Mouse (Mus musculus) bone marrow macrophage, adult 2 months (primary cell): Measurements from ENCODE around the gene Tecpr1. TPM values are rescaled to one million over a fixed set of nuclear protein-coding genes. Genes with fewer than 3 reads are reported as not detected.
A peak's percentile ranks its signal among the peaks of the same experiment; 100 is the strongest.

Experiments used
- H3K27ac ChIP-seq: 2 replicates; pipeline ENCODE4 v1.5.1; 2012; ENCODE audit warnings: low read depth, low read length; ENCODE audit not compliant: insufficient read depth
- H3K4me1 ChIP-seq: 2 replicates; pipeline ENCODE4 v1.6.1; 2012; ENCODE audit warnings: low read length; ENCODE audit not compliant: control insufficient read depth, insufficient read depth
- H3K4me3 ChIP-seq: 2 replicates; pipeline ENCODE4 v1.5.1; 2012; ENCODE audit warnings: mild to moderate bottlenecking, low read length, moderate library complexity; ENCODE audit not compliant: insufficient read depth
- CTCF ChIP-seq: IDR thresholded peaks from 2 replicates; pipeline ENCODE4 v1.5.1; 2012; ENCODE audit warnings: low read depth, mild to moderate bottlenecking, low read length, moderate library complexity
- POLR2A ChIP-seq: IDR thresholded peaks from 2 replicates; pipeline ENCODE4 v1.6.1; 2012; ENCODE audit warnings: mild to moderate bottlenecking, low read depth, low read length, borderline replicate concordance
- polyA plus RNA-seq: library from polyadenylated mRNA; stranded (reverse); fragments of >200 nt; gene quantifications from 2 replicates; pipeline ENCODE4 v1.2.4, GENCODE M21; 2012; ENCODE audit not compliant: missing spikeins, insufficient read depth, insufficient read length

Gene Tecpr1
- polyA plus RNA-seq, 1 experiment = 50.7 TPM

DNA sequence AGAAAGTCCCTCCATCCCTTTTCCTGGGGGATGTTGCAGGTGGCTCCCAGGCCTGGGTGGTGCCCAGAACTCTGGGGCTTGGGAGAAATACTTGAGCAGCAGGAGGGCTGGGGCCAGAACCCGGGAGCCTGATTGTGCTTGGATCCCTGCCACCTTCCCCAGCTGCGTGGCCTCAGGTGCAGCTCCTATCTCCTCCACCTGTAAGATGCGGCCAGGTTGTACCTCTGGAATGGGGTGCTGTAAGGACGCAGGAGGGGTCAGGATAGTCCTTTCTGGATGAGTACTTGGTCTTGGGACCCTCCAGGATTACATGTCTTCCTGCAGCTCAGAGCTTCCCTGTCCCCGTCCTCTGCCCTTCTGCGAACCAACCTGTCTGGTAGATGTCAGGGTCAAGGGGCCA lies 35.8 kb upstream of the Tecpr1 start:
- no peak for TF ChIP-seq CTCF
- no peak for TF ChIP-seq POLR2A
- Histone ChIP-seq H3K27ac (no peak overlapping the region), H3K4me3 (peak overlapping the region; percentile 72), H3K4me1 (peaks cover 23% of the 10 kb centered on the region)

DNA sequence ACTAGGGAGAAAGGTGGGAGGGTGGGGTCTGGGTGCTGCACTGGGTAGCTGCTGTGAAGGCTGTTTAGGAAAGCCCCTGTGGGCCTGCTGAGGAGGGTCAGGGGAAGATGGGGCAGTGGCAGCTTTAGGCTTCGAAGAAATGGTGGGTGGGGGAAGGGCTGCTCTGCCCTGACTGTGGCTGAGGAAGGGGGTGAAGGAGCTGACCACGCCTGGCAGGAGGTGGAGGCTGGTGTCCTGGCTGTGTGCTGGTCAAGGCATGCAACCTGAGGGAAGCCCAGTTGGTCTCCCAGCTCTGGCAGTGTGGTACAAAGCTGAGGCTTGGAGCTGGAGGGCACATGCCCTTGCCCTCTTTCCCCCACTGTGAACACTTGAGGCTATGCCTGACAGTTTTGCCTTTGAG lies 35.3 kb upstream of the Tecpr1 start:
- TF ChIP-seq CTCF (no peak), POLR2A (no peak)
- Histone ChIP-seq H3K27ac (no peak overlapping the region), H3K4me1 (peaks cover 28% of the 10 kb centered on the region), H3K4me3 (peak overlapping the region; percentile 72)

DNA sequence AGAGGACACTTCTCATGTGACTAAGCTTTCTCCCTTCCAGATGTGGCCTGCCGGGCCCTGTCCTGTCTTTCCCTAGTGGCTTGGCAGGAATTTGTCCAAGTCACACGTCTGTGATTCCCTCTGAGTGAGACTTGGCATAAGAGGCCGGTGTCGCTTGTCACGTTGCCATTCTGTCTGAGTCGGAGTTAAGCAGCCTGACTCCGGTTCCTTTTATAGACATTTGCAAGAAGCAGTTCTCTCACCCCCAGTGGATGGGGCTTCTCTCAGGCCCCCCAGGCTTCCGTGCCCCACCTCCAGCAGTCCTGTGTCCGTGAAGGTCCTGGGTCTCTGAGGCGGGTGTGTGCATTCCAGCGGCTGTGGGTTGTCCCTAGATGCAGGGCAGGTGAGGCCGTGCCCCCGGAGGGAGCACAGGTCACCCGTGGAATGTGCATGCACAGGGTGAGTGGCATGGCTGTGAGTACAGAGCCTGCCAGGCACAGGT lies 34.8 kb upstream of the Tecpr1 start:
- Histone ChIP-seq H3K4me3 (peak overlapping the region; percentile 72), H3K4me1 (peaks cover 33% of the 10 kb centered on the region), H3K27ac (no peak overlapping the region; the same call in 1 of the 2 replicates)

DNA sequence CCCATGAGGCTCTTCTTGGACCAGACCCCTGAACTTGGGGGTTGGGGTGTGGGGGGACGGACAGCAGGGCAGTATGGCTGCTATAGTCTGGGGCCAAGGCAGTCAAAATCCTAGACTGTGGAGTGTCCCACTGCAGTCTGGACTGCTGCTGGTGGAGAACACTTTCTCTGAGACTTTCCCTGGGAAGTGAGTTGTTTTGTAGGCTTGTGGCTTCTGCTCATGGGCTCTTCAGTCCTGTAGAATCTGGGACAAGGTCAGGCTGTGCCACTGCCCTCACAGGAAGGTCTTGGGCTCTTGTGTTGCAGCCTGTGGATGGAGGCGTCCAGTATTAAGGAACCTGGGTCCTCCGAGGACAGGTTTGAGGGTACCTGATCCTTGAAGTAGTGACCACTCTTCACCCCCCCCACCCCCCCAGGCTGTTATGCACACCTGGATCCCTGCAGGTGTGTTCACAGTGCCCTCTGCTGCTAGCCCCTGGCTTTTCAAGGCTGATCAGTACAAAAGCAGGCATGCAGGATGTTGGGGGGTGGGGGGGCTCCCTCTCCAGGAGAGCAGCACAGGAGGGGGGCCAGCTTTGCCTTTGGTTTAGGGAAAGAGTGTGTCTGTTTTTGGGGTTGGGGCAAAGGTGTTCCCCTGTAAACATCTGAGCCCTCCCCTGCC lies 34.2 kb upstream of the Tecpr1 start:
- H3K27ac ChIP-seq = peak overlapping the region; percentile 94
- TF ChIP-seq CTCF (0 out of 2 replicates have a peak, but pooled peaks have one; percentile 4), POLR2A (no peak)
- H3K4me1 ChIP-seq = peaks cover 39% of the 10 kb centered on the region
- H3K4me3 ChIP-seq = peak overlapping the region; percentile 72

More for the DNA sequence above, 34.8 kb upstream of the Tecpr1 start:
- TF ChIP-seq POLR2A (no peak), CTCF (no peak)

DNA sequence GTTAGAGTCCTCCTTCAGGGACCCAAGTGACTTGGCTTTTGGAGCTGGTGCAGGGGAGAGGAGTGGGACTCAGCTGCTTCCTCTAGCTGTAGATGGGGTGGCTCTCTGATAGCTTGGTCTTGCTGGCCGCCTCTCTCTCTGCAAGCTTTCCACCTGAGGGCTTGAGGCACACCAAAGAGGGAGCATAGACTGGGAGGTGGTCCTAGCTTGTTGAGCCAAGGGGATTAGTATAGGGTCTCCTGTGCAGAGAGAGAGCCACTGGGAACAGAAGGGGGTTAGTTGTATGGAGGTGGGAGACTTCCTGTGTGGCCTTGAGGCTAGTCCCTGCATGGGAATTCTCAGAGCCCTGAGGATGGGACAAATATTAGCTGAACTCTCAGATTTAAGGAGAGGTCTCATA lies 33.5 kb upstream of the Tecpr1 start:
- TF ChIP-seq CTCF = no peak
- TF ChIP-seq POLR2A = no peak
- Histone ChIP-seq H3K4me1 (peaks cover 42% of the 10 kb centered on the region), H3K4me3 (peak overlapping the region; percentile 72), H3K27ac (peak overlapping the region; percentile 94)

DNA sequence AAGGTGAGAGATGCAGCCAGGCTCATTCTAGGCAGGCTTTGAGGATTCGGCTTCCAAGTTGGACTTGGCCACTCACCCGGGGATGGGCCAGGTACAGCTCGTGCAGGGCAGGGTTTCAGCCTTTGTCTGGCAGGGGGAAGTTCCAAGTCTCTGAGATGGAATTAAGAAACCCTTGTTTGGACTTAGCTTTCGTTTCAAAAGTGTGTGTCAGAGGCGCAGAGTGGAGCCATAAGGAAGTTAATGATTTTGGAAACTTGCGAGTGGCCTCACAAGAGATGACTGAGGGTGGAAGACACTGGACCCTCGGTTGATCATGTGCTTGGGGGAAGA lies 33.1 kb upstream of the Tecpr1 start:
- Histone ChIP-seq H3K4me1 (peaks cover 42% of the 10 kb centered on the region), H3K4me3 (peak overlapping the region; percentile 72), H3K27ac (peak overlapping the region; percentile 94)
- TF ChIP-seq POLR2A = no peak
- TF ChIP-seq CTCF = no peak

DNA sequence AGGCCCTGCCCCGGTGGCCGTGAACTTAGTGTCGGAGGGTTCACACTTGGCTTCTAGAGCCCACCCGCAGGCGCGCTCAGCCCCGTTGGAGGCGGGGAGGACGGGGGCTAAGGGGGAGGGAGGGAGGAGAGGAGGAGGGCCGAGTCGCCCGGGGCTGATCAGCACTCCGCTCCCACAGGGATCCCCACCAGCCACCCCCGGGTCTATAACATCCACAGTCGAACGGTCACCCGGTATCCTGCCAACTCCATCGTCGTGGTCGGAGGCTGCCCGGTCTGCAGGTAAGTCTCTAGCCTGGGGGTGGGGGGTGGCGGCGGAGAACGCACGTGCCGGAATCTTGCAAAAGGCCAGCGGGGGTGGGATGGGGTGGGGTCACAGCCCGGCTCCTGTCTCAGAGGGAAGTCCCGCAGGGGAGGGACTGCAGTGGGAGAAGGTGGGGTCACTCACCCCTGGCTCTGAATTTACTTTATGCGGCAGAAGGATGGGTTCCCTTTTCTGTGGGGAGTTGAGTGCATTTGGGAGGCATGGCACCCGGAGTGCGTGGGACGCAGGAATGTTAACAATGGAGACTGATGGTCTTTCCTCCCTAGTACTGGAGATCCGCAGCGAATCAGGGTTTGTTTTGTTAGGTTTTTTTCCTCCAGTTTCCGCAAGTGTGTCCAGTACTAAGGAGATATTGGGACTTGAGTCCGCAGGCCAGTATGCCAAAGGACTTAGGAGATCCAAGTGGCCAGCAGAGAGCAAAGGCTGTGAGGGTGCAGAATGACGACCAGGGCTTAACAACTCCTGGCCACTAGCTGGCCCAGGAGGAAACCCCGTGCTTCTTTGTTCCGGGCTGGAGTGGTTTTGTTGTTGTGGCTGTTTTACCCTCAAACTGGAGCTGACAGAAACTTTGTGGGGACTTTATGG lies 32.5 kb upstream of the Tecpr1 start:
- H3K27ac ChIP-seq = peak overlapping the region; percentile 94
- peaks cover 42% of the 10 kb centered on the region for H3K4me1 ChIP-seq
- TF ChIP-seq CTCF (no peak), POLR2A (0 out of 2 replicates have a peak, but pooled peaks have one; percentile 14)
- H3K4me3 ChIP-seq = peak overlapping the region; percentile 72

DNA sequence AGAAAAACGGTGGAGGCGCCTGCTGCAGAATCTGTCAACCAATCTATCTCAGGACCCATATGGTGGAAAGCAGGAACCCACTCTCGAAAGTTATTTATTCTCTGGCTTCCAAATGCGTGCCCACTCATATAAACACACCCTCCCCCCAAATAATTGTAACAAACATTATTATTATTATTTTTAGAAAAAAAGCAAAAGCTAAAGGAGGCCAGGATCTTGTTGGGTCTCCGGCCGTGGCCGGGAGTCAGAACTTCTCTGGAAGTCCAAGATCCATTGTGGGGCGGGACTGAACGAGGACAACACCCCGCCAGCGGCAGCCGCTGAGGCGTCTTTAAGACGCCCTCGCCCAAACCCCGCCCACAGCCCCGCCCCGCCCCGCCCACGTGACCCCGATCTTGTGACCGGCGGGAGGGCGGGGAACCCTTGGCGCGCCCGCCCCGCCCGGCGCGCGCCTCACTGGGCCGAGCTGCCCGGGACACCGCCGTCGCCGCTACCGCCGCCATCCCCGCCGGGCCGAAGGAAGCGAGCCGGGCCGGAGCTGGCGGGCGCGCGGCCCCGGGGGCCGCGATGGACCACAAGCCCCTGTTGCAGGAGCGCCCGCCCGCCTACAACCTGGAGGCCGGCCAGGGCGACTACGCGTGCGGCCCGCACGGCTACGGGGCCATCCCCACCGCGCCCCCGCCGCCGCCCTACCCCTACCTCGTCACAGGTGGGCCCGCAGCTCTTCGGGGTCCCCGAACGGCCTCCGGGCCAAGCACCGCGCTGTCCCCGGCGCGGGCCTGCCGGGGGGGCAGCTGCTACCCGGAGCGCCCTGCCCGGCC lies 31.6 kb upstream of the Tecpr1 start:
- H3K27ac ChIP-seq = peak overlapping the region; percentile 95
- peaks cover 47% of the 10 kb centered on the region for H3K4me1 ChIP-seq
- H3K4me3 ChIP-seq = peak overlapping the region; percentile 72
- TF ChIP-seq POLR2A = no peak
- no peak for TF ChIP-seq CTCF

DNA sequence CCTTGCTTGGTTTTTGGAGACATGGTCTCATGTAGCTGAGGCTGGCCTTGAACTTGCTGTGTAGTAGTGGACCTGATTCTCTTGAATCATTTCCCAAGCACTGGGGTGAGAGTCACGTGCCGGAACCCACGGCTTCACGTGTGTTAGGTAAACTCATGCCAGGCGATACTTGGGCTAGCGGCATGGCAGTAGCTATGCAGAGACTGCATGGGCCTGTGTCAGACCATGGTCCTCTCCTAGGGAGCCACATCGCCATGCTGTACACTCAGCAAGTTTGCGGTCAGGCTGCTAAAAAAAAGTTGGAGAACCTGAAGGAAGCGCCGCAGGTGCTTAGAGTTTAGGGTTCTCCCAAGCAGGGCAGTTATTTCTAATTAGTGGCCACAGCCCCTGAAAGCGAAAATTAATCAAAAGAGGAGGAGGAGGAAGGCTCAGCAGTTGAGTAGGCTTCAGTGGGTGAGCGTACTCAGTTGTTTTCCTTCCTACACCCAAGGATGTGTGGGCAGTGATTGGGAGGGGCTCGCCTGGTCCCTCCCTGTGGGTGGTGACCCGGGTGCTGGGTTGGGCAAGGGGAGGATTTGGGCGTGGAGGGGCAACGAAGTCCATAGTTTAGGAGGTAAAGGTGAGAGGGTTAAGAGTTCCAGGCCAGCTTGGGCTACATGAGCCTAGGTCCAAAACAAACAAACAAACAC lies 30.9 kb upstream of the Tecpr1 start:
- H3K4me1 ChIP-seq = peaks cover 46% of the 10 kb centered on the region
- H3K27ac ChIP-seq = peak overlapping the region; percentile 95
- TF ChIP-seq CTCF (no peak), POLR2A (no peak)
- peak overlapping the region; percentile 60 for H3K4me3 ChIP-seq
